Mouse (Mus musculus) c-Kit-positive CD71-positive TER-119-positive erythroid progenitor cells, embryonic 14.5 days (primary cell): Measurements from ENCODE around the gene Ddx5.
"Not testable (repeated sequence)": the region's sequence is repeated elsewhere in the genome, so short reads cannot be mapped to it uniquely, and the experiment has no call there.

Experiments
- DNase-seq: peaks from one replicate; pipeline ENCODE4 v3.0.0-alpha.2; 2013; ENCODE audit warnings: low spot score

Ddx5 gene

GRCm38 (mm10) chr11:106760511-106760910 is 28.5 kb downstream of the Ddx5 start:
- DNase-seq, result no peak

- DNase-seq, result no peak
Measured at GRCm38 (mm10) chr11:106759028-106759427, 30.0 kb downstream of the Ddx5 start.

GRCm38 (mm10) chr11:106755583-106755982 is 33.4 kb downstream of the Ddx5 start:
- no peak for DNase-seq

- no peak for DNase-seq
Measured at GRCm38 (mm10) chr11:106753314-106753713, 35.7 kb downstream of the Ddx5 start.

- no peak for DNase-seq
Measured at GRCm38 (mm10) chr11:106752103-106752502, 36.9 kb downstream of the Ddx5 start.

GRCm38 (mm10) chr11:106751039-106752018 is 37.7 kb downstream of the Ddx5 start, which contains the start of gene Milr1:
Gene Milr1 (plus strand): TSS chr11:106751226.
- DNase-seq, result no peak

GRCm38 (mm10) chr11:106750121-106750751 is 38.7 kb downstream of the Ddx5 start, which contains the start of gene Pecam1:
Gene Pecam1 (minus strand): TSS chr11:106750628.
- DNase-seq, result no peak

GRCm38 (mm10) chr11:106749557-106750120 is 39.3 kb downstream of the Ddx5 start:
- DNase-seq, result not testable (repeated sequence)

GRCm38 (mm10) chr11:106744949-106745348 is 44.0 kb downstream of the Ddx5 start:
- no peak for DNase-seq

GRCm38 (mm10) chr11:106742388-106742841 is 46.6 kb downstream of the Ddx5 start:
- DNase-seq, result no peak

GRCm38 (mm10) chr11:106741826-106742225 is 47.2 kb downstream of the Ddx5 start:
- DNase-seq, result no peak

GRCm38 (mm10) chr11:106741232-106741631 is 47.8 kb downstream of the Ddx5 start:
- no peak for DNase-seq

- not testable (repeated sequence) for DNase-seq
Measured at GRCm38 (mm10) chr11:106740724-106741123, 48.3 kb downstream of the Ddx5 start.

GRCm38 (mm10) chr11:106739116-106739515 is 49.9 kb downstream of the Ddx5 start:
- no peak for DNase-seq

GRCm38 (mm10) chr11:106737178-106737621 is 51.8 kb downstream of the Ddx5 start:
- DNase-seq, result no peak

- DNase-seq, result no peak
Measured at GRCm38 (mm10) chr11:106736614-106737013, 52.4 kb downstream of the Ddx5 start.

GRCm38 (mm10) chr11:106730714-106731113 is 58.3 kb downstream of the Ddx5 start:
- no peak for DNase-seq
